Mouse (Mus musculus) 3T3-L1 (cell line): ENCODE results near the gene Mindy3.

ENCODE experiments used
- DNase-seq: peaks from one replicate; pipeline ENCODE4 v3.0.0-alpha.2; 2015; ENCODE audit warnings: low read depth, low spot score

Gene Mindy3

GRCm38 (mm10) chr2:12301431-12302170 is 117.7 kb downstream of the Mindy3 start, which contains the start of gene Itga8:
Gene Itga8, minus strand, starts transcription at chr2:12301922.
- peak; percentile 44 for DNase-seq

DNA sequence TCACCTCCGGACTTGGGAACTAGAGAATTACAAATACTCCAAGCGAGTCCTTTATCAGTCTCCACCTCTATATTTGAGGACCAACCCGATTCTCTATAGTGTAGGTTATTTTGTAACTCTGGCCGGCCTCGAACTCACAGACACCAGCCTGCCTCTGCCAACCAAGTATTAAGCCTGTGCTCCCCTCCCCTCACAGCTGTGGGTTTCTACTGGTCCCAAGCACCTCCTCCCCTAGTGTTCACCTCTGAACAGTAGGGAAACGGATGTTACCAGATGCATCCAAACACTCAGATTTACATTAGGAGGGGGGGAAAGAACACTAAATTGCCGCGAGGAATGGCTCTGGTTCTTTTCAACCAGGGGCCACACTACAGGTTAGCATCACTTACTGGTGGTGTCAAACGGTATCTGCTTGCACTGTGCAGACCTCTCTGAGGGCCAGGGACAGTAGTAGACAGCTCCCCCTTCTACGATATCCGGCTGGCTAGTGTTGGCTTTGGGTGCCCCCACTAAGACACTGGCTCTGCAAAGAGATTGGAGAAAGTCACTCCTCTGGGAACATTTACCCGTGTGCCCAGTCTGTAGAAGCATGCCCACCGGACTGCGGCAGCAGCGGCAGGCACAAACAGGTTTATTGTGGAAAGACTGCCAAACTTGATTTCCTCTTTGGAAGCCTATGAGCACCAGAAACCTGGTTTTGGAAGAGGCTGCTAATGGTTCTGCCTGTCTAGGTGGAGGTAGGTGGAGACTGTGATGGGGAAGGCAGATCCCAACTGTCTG is 118.6 kb downstream of the Mindy3 start:
- no peak for DNase-seq

GRCm38 (mm10) chr2:12297287-12297686 is 122.0 kb downstream of the Mindy3 start:
- DNase-seq, result no peak
